Mouse (Mus musculus) left cerebral cortex, adult 2 months (tissue): ENCODE measurements around the gene Cdhr2. TPM values are rescaled to one million over a fixed set of nuclear protein-coding genes. Genes with fewer than 3 reads are reported as not detected.

Source experiments
- DNase-seq, 2 experiments: peaks; one replicate each; pipeline ENCODE4 v3.0.0; 2021 to 2022; ENCODE audit warnings: low spot score in 2 of 2, mixed read lengths in 1 of 2; ENCODE audit errors: extremely low spot score in 1 of 2
- H3K27ac ChIP-seq: fragments of 200-600 bp; 2 replicates; pipeline ENCODE4 v1.8.1; 2022
- H3K4me3 ChIP-seq: fragments of 200-600 bp; 2 replicates; pipeline ENCODE4 v1.8.1; 2022
- CTCF ChIP-seq: fragments of 200-600 bp; IDR thresholded peaks from 2 replicates; pipeline ENCODE4 v1.8.1; 2022; ENCODE audit warnings: antibody characterized with exemption, mild to moderate bottlenecking, moderate library complexity
- intact Hi-C: fragments of 180-260 bp; cut with DNase I; formaldehyde crosslinking; loops from one replicate; pipeline ENCODE4 v1.15.1; 2025
- total RNA-seq, 2 experiments: library from RNA; stranded (reverse); gene quantifications; 2 replicates each; pipeline ENCODE4 v1.2.3; 2021

Cdhr2 gene
- total RNA-seq, 2 experiments from 2014 or later: 0.16 to 0.45 TPM

DNA sequence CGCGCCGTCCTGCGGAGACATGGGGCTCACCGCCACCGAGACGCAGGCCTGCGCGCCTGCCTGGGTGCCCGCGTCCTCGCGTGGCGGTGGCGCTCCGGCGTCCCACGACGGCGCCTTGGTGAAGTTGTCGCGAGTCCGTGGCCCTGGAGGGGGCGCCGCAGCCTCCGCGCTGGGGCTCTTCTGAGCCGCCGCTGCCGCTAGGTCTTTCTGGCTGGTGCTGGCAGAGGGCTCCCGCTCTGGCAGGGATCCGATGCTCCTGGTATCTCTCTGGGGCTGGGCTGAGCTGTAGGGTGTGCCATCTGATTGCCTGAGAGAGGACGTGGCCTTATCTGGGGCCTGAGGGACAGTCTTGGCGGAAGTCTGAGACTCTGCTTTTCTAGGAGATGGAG is 36.9 kb downstream of the Cdhr2 start:
- no peak overlapping the region for H3K4me3 ChIP-seq
- no peak; the same call in 1 of the 2 replicates for TF ChIP-seq CTCF
- intact Hi-C loops: no loop called here
- no peak overlapping the region for H3K27ac ChIP-seq
- peak in 1 of 2 experiments; percentile 42 for DNase-seq

DNA sequence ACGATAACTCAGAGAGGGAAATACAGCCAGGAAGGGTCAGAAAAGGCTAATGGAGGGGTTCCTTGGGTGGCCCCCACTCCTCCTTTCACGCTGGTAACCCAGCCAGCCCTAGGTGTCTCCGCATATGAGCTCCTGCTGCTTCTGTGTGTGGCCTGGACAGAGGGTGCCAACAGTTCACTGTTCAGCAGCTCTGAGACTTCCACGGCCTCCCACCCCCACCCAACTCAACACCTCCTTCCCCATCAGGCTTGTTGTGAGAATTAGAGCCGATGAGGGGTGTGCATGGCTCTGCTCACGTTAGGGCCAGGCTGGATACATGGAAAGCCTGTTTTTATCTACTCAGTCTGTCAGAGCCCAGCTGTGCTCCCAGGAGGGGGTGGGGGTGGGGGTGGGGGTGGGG is 44.8 kb downstream of the Cdhr2 start:
- no peak for TF ChIP-seq CTCF
- no peak for DNase-seq
- Histone ChIP-seq H3K27ac (no peak overlapping the region), H3K4me3 (no peak overlapping the region)
- intact Hi-C loops: no loop called here

DNA sequence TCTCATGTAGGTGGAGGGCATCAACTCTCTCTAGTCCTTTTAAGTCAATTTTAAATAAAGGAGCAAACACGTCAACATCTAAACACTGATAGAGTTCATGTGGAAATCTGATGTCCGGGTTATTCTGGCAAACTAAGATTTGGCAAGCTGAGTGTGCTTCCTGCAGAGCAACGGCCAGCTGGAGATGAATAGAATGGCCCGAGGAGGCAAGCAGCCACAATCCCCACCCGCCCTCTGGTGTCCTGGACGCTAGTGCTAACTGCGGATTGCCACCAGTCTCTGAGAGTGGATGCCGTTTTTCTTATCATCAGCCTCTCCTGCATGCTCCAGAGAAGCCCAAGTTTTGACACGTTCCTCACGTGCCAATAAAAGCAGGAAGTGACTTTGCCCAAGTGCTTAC is 45.6 kb downstream of the Cdhr2 start:
- Histone ChIP-seq H3K4me3 (peak overlapping the region; percentile 60), H3K27ac (no peak overlapping the region)
- TF ChIP-seq CTCF: no peak

DNA sequence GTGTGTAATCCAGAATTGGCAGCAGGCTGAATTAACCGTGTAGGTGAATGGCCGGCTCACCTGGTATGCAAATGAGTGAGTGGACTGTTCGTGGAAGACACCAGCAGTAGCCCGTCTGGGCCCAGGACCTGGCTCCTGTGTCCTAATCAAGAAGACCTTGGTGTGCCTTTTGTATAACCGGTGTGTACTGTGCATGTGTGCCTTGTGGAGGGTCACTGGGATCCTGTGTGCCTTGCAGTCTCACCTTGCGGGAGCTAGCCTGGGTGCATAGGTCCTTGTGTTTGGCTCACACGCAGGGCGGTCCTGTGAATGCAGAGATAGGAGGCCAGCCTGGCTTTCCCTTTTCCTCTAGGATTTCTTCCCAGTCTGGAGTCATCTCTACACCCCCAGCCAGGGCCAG is 46.9 kb downstream of the Cdhr2 start:
- Histone ChIP-seq H3K27ac (peak overlapping the region; percentile 79), H3K4me3 (peak overlapping the region; percentile 60)
- intact Hi-C loops: no loop called here
- no peak for DNase-seq
- TF ChIP-seq CTCF: no peak

More for the DNA sequence above, 45.6 kb downstream of the Cdhr2 start:
- intact Hi-C loops: no loop called here
- DNase-seq: no peak

DNA sequence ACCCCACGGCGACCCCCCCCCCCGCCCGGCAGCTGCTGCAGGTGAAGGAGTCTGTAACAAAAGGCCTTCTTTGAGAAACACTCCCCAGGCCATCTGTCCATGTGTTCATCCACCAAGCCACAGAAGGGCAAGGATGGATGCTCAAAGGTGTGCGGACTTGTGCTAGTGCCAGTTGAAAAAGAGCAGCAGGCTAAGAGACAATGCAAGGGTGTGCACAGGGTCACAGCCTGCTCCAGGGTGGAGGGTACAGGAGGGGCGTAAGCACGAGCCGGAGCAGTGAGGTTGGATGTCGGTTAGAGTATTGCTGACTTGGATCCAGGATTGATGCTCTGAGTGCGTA is 47.4 kb downstream of the Cdhr2 start:
- intact Hi-C loops: no loop called here
- DNase-seq: no peak
- peak overlapping the region; percentile 79 for H3K27ac ChIP-seq
- TF ChIP-seq CTCF: no peak
- peak overlapping the region; percentile 60 for H3K4me3 ChIP-seq

DNA sequence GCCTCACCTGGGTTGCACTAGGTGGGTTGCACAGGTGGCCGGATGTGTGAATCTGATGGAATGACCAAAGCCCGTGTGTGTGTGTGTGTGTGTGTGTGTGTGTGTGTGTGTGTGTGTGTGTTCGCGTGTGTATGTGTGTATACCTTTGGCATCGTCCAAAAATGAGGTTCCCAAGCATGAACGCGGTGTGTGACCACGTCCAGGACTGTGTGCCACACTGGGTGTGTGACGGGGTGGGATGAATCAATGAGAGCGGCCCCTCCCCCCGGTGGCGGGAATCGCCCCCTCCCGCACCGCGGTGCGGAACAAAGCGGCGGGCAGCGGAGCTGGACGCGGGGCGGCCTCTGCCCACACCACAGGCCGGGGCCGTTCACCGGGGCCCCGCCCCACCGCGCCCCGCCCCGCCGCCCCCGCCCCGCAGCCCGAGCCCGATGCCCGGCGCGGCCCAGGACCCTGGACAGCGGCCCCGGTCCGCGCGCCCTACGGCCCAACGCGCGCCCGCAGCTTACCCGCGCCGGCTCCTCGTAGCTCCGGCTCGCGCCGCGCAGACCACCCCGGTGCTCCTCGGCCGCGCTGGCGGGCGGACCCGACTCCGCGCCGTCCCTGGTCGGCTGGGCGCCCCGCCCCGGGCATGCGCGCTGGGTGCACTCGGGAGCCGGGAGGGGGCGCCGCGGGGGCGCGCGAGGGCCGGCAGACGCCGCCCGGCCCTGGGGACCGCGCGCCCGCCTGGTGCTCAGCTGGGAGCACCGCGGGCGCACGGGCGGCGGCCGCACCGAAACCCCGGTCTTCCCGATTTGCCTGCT is 48.0 kb downstream of the Cdhr2 start:
- peak; percentile 79 to 80 for DNase-seq
- H3K4me3 ChIP-seq: peak overlapping the region; percentile 60
- intact Hi-C loops: no loop called here
- H3K27ac ChIP-seq: peak overlapping the region; percentile 89
- no peak for TF ChIP-seq CTCF

DNA sequence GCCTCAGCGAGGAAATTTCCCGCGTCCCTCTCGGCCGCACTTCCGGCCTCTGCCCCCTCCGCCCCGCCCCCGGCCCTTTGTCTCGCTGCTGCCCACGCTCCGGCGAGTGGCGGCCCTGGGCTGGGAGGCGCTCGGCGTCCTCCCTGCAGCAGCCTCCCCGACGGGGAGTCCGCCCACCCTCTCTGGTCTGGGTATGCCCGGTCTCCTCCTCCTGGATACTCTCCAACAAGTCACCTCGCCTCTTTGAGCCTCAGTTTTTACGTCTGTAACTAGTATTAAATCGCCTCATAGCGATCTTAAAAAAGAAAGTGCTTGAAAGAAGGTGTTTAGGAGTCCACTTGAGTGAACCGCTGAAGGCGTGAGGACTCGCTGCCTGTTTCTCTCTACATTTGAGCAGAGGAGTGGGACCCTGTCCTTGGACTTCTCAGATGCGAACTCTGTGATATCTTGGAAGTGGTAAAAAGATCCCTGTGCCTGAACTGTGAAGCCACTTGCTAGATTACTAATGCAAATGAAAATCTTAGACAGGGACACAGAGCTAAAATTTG is 48.7 kb downstream of the Cdhr2 start, which contains the start of gene Gprin1:
Gene Gprin1 (minus strand): TSS at position 11 of the 548 bp plus-strand sequence.
- H3K27ac ChIP-seq: peak within 1 kb of the TSS; percentile 89
- H3K4me3 ChIP-seq: peak within 1 kb of the TSS; percentile 60
- no peak for TF ChIP-seq CTCF
- intact Hi-C loops: no loop called here
- peak in 1 of 2 experiments; percentile 47 for DNase-seq

DNA sequence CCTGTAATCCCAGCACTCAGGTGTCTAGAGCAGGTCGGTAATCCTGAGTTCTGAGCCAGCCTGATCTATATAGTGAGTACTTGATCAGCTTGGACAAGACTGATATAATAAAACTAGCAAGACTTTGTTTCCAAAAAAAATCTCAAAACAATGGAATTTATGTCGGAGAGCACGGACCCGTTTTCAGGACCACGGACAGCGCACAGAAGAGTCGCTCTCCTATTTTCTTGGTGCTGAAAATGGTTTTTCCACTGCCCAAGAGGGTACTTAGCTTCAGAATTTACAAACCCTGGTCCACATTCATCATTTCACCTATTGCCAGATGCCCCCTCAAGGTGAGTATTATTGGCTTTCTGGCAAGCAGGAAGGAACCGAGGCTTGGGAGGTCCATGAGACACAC is 49.4 kb downstream of the Cdhr2 start:
- no peak for DNase-seq
- Histone ChIP-seq H3K4me3 (no peak overlapping the region), H3K27ac (no peak overlapping the region)
- no peak for TF ChIP-seq CTCF
- intact Hi-C loops: no loop called here

DNA sequence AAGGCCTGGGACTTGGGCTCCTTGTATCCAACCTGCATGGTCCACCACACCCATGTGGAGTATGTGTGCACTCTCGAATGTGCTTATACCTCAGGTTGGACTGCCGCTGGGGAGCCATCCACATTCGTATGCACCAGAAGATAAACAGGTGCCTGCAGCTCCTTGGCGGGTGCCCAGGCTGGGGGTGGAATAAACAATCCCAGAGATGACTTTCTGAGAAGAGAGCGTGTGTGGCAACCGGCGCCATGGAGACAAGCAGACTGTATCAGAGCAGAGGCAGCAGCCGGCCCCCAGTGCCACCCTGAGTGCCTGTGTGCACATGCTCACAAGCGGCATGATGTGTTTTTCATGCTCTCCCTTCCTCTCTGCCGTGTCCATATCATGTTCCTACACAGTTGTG is 51.4 kb downstream of the Cdhr2 start:
- intact Hi-C loops: no loop called here
- TF ChIP-seq CTCF: no peak
- peak; percentile 83 to 84 for DNase-seq
- Histone ChIP-seq H3K4me3 (no peak overlapping the region), H3K27ac (peak overlapping the region; percentile 93)

DNA sequence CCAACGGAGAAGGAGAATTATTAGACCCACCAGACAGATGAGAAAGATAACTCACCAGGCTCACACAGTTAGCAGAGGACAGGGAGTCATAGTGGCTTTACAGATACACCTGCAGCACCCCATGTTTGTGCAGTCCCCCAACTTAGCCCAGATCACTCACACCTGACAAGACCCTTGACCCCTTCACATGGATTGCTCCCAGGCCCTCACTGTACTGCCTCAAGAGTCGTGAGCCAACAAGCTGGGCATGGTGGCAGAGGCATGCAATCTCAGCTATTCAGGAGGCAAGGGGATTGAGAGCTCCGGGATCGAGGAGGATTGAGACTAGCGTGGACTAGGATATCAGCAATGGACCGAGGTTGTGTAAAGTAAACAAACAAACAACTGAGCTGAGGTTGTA is 52.5 kb downstream of the Cdhr2 start:
- H3K27ac ChIP-seq: peak overlapping the region; percentile 93
- no peak for DNase-seq
- intact Hi-C loops: no loop called here

DNA sequence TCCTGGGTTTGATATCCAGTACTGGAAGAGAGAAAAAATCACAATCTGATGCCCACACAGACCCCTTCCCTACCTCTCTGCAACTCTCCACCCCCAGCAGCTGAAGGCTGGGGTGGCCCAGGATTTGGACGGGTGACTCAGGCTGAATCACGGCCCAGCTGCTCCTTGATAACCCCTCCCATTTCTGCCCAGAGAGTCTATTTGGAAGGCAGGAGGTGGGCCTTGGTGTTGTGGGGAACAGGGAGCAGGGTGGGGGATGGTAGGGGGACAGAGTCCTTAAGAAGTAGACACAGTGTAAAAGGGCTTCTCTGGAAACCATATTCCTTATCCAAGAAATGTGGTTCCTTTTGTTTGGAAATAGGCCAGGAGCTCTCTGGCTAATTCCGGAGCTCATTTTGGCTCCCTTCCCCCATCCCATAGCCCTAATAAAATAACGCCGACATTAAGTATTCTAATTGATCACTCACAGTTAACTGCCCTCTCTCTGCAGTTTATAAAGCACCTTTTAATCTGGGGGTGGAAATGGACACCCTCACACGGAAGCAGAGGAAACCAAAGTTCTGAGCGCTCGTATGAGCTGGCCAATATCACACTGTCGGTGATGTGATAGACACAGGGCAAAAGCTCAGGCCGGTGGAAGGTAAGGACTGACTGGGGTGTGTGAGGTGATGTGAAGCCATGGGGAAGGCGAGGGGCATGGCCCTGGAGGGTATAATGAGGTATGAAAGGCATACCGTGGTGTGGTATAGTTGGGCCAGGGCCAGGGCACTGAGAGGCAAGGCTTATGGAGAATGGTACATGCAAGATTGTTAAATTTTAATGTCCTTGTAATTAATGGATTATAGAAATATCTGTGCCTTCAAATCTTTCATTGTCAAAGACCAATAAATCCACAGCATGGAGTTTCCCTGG is 53.2 kb downstream of the Cdhr2 start:
- DNase-seq: peak; percentile 39 to 44
- no peak for TF ChIP-seq CTCF
- intact Hi-C loops: no loop called here
- Histone ChIP-seq H3K4me3 (no peak overlapping the region), H3K27ac (peak overlapping the region; percentile 93)

More for the DNA sequence above, 52.5 kb downstream of the Cdhr2 start:
- no peak for TF ChIP-seq CTCF
- no peak overlapping the region for H3K4me3 ChIP-seq
